Mouse (Mus musculus): Measurements from ENCODE around the gene Eipr1.
"Not testable (repeated sequence)": the region's sequence is repeated elsewhere in the genome, so short reads cannot be mapped to it uniquely, and the experiment has no call there.

DNA sequence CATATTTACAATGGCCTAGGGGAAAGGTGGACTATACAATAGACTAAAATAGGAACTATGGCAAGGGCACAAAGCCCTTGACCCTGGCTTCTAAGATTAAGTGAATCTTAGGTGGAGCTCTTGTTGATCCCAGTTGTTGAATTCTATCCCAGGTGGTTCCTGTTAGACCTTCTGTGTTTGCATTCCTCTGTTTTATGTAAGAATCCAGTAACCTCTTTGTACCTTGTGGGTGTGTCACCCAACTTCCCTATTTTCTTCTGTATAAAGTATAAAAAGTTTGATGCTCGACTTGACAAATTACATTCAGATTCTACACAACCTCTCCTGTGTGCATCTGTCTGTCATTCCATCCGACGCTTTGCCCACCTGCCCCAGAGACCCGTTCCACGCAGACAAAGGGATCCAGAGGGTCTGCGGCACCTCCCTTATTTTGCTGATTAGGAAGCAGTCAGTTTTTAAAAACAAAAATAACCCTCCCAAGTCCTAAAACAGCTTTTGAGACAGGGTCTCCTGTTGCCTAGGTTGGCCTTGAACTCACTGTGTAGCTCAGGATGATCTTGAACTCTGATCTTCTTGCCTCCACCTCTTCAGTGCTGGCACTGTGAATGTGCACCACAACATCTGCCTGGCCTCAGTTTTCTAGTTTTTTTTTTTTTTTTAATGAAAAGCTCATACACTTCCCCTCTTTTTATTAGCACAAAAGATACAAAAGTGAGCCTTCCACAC lies 17.9 kb upstream of the Eipr1 start:
- not testable (repeated sequence) for TF ChIP-seq CTCF (IDR thresholded peaks at IDR 0.05; ENCODE audit: extremely low read depth, insufficient read depth, insufficient read length, insufficient replicate concordance); POLR2A (IDR thresholded peaks at IDR 0.05; ENCODE audit: low read depth, low read length)
